Mouse (Mus musculus) cerebellum, adult 9-11 months (tissue): ENCODE results near the gene Il17d.

Experiments used
- DNase-seq: peaks from one replicate; pipeline ENCODE4 v3.0.0; 2022

The Il17d gene

DNA sequence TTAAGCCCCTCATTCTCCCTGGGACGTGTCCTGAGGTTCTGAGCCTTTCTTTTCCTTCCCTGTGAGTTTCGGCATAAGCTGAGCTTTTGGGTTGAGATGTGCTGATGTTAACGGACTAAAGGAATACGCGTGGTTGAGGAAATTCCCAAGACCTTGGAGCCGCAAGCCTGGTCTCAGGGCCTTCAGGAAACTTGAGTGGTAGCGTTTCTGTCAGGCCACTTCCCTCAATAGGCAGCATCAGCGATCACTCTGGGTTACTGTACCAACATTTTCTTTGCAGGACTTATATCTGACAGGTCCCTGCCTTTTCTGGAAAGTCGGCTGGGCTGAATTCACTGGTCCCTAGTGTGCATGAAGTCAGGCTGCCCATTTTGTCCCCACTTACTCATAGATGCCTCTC lies 12.2 kb downstream of the Il17d start:
- no peak for DNase-seq

DNA sequence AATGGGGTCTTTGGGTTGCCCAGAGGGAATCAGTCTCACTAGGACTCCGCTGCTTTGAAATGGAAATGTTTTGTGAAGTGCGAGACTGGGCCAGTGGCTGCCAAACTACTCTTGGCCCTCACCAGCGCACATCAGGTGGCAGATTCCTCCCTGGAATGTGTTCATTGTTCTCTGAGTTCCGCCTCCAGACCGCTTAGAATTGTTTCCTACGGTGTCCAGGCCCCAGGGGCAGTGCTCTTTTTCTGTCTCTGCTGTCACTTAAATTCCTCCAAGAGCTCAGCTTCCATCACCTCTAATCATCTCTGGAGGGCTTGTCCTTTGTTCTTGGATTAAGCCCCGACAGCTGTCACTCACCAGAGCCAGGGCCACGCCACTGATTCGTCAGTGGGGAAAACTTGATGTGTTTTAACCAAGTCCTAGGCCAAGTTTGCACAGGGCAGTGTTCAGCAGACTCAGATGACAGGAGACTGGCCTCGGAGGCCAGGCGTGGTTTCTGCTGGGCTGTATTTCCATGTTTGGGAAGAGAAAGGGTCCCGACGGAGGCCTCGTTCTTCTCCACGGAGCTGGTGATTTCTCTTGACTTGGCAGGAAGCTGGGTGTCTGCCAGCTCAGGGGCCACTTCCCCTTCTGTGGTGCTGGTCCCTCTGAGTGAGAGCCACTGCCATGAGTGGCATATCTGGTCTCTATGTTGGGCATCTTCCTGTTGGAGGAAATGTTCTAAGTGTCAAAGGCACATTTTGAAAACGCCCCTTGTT lies 12.9 kb downstream of the Il17d start:
- DNase-seq, result peak; percentile 48

DNA sequence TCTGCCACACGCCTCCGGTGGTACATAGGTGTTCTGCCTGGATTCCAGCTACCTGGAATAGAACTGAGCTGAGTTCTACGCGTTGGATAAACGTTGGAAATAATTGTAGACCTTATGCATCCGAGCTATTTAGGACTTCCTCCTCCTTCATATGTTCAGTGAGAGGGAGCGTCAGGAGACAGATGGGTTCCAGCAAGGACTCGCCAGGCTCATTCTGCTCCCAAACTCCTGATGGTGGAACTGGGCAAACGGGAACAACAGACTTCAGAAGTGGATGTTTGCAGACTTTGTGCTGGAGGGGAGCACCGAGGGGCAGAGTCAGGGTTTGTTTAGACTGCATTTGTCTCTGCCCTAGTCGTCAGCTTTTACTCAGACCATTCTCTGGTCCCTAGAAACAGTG lies 16.1 kb downstream of the Il17d start:
- peak; percentile 63 for DNase-seq

DNA sequence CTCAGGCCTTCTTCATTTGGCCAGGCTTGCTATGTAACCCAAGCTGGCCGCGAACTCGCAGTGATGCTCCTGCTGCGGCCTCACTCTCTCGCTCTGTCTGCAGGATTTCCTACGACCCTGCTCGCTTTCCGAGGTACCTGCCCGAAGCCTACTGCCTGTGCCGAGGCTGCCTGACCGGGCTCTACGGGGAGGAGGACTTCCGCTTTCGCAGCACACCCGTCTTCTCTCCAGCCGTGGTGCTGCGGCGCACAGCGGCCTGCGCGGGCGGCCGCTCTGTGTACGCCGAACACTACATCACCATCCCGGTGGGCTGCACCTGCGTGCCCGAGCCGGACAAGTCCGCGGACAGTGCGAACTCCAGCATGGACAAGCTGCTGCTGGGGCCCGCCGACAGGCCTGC lies 17.7 kb downstream of the Il17d start:
- DNase-seq, result no peak

DNA sequence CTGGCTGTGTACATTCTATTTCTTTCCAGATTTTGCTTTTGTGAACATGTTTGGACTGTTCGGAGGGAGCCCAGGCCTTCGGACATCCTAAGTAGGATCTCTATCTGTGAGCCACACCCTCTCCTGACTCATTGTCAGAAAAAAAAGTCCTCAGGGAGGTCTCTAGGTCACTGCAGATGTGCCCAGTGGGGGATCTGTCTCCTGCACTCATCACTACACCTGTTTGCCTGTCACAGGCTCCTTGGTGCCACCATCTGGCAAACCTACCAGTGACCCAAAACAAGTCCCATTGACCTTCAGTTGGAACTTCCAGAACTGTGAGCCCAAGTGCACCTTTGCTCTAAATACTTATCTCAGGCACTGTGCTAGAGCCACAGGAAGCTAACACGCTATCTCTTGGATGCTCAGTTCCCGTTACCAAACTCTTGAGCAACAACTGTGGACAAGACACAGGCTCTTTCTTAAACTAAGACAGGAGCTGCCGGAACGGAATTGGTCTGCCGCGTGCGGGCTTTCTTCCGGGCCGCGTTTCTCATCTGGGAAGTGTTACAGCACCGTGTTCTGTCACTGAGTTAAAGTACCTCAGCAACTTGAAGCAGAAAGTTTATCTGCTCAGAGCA lies 19.0 kb downstream of the Il17d start:
- no peak for DNase-seq

DNA sequence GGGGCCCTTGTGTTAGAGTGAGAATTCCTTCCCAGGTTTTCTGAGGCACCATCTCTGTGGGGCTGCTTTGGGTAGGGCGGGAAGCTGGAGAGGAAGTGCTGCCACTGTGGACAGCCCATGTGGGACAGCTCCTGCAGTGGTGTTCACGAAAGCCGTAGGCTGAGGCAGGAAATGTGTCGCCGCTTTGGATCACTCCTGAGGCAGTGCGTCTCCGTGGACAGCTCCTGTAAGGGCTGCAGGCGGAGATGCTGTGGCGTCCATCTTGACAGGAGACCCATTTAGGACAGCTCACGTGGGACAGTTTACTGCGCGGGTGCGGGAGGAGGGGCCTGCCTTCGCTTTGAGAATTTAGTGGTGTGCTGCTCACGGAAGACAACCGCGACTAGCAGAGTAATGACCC lies 20.9 kb downstream of the Il17d start:
- no peak for DNase-seq

DNA sequence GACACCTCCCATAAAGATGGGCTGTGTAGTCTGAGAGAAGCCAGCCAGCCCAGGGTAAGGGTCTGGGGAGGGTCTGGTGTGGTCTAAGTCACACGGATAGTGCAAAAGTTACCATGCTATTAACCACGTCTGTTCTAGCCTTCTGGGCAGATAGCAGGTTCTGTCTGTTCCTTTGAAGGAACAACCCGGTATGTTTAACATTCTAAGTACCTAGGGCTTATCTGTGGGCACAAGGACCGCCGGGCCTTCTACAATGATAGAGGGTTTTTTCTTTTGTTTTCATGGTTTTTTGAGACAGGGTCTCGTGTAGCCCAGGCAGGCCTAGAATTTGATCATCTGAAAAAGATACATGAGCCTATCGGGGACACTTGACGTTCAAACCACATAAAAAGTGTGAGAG lies 21.6 kb downstream of the Il17d start:
- no peak for DNase-seq

DNA sequence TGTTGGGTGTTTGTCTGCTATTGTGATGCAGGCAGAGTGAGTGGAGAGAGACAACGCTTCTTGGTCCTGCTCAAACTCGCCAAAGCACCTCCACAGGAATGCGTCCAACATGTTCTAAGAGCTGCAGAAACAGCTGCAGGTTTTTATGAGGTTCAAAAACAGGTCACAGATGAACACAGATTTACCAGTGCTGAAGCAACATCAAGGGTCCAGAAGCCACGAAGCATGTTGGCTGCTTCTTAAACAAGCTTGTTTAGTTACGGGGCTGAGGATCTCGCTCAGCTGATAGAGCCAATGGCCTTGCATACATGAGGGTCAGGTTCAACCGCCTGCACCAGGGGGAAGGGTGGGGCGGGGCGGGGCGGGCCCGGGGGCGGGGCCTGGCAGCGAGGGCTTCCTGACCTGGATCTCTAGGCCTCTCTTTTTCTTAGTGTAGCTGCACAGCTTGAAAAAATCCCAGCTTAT lies 22.0 kb downstream of the Il17d start:
- DNase-seq, result no peak

DNA sequence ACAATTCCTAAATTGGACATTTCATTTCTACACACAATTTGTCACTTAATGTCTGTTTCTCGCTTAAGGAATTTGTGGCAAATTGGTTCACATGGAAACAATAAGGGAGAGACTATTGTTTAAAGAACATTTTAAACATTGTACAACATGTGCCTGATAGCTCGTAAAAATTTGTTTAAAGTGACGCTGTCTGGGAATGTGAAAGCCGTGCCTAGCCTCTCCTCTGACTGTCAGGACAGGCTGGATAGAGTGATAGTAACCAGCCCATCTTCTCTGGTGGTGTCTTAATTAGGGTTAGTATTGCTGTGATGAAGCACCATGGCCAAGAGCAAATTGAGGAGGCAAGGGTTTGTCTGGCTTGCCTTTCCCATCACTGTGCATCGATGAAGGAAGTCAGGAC lies 22.5 kb downstream of the Il17d start:
- no peak for DNase-seq

DNA sequence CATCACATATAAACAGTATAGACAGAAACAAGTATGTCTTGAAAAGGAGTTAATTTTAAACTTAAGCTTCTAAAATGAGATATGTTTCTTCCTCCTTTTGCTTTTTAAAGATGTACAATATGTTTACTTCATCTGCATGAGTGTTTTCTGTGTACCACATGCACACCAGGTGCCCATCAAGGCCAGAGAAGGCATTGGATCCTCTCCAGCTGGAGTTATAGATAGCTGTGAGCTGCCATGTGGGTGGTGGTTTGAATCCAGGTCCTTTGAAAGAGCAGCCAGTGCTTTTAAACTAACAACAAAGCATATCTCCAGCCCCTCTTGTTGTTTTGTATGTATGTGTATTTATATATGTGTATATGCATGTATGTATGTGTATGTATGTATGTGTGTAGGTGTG lies 28.4 kb downstream of the Il17d start:
- DNase-seq, result no peak

DNA sequence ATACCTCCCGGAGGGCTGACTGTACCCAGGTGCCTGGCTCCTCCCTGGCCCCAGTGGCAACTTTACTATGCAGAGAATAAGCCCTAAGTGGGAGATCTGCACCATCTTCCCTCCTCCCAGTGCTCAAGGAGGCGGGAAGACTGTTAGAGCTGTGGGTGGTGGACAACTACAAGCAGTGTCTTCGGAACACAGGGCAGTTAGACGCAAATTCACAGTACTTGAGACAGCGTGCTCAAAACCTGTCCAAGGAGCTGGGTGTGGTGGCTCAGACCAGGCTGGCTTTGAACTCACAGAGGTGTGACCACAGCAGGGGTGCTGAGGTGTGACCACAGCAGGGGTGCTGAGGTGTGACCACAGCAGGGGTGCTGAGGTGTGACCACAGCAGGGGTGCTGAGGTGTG lies 29.9 kb downstream of the Il17d start:
- DNase-seq, result no peak

DNA sequence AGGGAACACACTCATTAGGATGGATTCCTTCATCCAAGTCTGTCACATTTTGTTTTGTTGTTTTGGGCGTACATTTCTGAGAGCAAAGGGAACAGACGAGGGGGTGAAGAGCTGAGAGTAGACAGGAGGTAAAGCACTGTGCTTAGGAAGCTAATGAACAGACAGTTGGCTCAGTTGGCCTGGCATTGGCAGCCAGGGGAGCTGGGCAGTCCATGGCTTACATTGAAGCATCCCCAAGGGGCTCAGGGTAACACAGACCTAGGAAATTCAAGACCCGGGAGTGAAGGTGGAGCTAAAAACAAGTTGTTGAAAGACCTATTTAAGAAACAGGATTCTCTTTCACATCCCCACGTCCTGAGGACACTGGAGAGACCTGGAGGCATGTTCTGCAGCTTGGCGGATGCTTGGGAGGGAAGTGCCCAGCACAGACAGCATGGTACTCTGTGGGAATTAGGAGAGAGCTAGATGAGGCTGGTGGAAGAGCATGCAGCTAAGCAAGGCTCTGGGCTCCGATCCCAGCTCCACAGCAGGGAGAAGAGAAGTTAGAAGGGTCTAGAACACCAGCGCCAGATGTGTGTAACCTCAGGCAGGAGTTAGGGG lies 31.0 kb downstream of the Il17d start:
- peak; percentile 50 for DNase-seq

DNA sequence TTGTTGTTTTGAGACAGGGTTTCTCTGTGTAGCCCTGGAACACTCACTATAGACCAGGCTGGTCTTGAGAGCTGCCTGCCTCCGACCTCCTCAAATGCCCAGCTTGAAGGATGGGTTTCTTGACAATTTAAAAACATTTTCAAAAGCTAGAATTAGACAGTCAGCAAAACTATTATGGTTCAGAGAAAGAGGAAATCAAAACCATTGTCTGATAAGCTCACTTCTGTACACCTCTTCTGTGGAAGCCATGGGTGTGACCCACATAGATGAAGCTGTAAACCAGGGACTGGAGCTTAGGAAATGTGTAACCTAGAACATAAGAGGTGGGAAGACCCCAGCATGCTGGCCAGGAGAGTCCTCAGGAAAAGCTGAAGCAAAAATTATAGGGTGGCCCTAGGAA lies 32.3 kb downstream of the Il17d start:
- DNase-seq, result no peak

DNA sequence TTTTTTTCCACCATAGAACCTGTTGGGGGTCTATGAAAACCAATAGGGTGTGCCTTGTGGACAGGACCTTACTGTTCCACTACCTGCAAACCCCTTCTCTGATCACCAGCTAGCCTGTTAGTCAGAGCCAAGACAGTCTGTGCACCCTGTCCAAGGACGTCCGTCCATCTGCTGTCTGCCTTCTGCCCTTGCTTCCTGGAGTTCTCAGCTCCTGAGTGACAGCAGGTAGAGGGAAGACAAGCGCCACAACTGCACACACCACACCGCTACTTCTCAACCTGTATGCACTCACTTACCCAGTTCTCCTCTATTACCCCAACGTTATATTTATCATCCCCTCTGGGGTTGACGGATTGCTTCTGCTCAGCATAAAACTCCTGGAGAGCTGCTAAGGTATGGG lies 41.0 kb downstream of the Il17d start:
- peak; percentile 58 for DNase-seq

DNA sequence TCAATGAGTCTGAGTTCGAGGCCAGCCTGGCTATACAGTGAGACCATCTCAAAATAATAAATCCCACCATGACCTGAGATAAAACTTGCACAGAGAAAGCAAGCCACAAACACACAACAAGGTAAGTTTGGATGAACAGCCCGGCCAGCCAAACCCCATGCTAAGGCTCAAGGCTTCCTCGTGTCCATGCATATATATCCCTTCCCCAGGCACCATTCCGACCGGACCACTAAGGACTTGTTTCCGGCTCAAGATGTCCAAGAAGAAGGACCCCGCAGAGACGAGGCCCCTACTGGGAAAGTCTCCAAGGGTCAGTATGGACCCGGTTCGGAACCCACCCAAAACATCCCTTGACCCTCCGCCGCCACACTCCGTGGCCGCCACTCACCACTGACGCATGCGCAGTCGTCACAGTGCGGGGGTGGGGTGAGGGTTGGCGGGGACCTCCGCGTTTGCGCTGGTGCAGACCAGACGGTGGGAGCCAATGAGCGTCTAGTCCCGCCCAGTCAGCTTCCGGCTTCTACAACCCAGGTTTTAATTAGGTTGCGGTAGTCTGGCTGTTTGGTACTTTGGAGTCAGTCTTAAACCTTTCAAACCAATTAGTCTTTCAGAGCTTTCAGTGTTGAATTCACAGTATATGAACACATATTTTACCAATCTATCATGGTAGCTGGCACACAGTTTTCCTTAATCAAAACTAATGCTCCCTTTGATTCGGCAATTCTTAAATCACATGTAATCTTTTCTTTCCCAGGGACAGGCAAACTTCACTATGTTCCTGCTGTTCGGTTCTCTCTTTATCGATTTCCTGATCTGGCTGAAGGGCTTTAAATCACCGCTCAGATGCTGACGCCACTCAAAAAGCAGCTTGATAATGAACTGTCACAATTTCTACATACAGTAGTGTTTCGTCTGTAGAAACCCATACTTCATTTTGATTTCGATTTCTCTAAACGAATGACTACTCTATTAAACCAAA lies 46.9 kb downstream of the Il17d start, which contains the start of gene Eef1akmt1:
Gene Eef1akmt1 (minus strand): TSS at position 458 of the 979 bp plus-strand sequence.
- DNase-seq, result peak; percentile 97

DNA sequence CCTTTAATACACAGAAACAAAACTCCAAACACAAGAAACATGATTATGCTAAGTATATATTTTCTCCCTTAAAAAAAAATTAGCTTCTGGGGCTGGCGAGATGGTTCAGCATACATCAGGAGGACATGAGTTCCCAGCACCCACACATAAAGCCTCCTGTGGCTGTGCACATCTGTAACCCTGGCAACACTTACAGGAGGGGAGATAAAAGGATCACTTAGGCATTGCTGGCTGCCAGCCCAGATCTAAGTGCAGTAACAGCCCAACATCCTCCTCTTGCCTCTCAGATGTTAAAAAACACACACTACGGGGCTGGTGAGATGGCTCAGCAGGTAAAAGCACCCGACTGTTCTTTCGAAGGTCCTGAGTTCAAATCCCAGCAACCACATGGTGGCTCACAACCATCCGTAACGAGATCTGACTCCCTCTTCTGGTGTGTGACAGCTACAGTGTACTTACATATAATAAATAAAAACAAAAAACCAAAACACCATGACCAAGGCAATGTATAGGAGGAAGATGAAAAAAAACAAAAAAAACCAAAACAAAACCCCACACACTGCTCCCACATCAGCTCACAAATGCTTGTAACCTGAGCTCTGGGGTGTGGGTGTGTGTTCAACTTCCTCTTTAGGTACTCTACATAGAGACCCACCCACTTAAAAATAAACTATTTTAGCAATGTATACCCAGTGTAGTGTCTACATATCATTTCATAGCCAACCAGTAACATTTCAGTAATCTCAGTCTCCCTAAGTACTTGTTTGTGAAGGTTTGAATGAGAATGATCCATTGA lies 50.4 kb downstream of the Il17d start:
- no peak for DNase-seq

DNA sequence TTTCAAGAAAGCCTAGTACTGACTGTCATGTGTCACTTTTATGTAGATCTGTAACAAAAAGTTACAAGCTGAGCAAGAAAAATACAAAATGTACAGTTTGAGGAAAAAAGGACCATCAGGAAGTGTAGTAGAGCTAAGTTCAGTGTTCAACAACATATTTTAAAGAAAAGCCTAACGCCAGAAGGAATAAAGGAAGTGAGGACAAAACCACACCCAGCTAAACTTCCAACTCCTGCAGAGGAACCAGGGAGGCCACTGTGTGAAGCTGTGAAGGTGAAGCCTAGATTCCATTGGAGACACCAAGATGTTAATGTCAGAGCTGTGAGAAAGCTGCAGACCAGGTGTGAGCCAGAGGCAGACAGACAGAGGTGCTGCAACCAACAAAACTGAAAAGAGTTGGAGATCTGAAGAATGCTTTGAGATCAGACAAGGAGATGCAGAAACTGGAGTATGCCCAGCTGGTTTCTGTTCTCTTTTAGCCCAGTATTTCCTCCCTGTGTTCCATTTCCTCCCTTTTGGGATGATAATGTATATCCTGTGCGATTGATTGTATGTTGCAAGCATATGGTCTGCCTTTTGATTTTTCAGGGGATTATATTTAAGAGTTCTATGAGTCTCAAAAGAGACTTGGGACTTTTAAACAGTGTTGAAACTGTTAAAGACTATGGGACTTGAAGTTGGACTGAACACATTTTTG lies 51.9 kb downstream of the Il17d start:
- no peak for DNase-seq

DNA sequence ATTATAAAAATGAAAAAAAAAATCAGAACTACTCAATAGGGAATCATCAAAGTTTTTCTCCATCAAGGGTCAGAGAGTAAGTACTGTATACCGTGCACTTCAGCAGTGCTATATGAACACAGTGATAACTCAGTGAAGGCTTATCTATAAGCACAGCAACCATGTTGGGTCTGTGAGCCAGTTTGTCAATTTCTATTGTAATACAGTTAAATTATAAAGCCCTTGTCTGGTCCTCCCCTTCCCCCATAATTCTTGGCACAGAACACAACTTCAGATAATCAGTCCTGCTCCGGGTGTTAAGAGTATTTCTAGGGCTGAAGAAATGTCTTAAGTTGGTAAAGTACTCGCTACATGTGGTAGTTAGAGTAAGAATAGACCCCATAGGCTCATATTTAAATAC lies 67.3 kb downstream of the Il17d start:
- DNase-seq, result no peak
